Mouse (Mus musculus) spleen, postnatal 36 days (tissue): Measurements from ENCODE around the gene Abhd17b.
"Not testable (repeated sequence)": the region's sequence is repeated elsewhere in the genome, so short reads cannot be mapped to it uniquely, and the experiment has no call there.

Experiments used
- DNase-seq, 2 experiments: peaks; one replicate each; pipeline ENCODE4 v3.0.0; 2022; ENCODE audit warnings: low spot score in 2 of 2, mixed read lengths in 1 of 2

The Abhd17b gene

DNA sequence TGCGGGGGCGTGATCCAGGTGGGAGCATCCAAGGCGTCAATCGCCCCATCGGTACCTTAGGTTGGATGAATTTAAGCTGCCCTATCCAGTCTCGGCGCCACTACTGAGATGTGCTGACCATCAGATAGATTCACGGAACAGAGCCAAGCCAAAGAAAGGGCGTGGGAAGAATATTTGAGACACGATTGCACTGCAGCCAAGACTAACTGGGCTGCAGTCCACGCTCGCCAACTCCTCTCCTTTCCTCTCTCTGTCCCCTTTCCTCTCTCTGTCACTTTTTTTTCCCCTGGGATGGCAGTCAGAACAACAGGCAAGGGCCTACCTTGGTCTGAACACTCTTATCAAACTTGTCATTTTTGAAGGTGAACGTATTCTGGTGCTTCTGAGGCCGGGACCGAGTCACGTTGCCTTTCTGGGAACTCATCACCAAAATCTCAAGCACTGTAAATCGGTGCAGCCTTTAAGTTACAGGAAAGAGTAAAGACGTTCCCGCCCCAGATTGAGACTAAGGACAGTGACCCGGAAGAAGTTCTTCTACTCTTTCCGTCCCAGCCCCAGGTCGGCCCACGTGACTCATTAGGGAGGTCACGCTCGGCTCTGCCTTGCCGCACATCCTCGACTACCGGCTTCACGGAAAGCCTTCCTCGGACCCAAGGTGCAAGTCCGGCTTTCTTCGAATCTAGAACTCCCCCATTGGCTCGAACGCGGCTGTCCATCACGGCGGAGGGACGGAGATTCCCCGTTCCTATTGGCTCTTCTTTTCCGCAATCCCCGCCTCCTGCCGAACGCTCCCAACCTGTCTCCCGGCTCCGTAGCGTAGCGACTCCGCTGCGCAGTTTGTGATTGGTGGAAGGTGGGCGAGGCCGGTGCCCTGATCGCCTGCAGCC is 457 bp upstream of the Abhd17b start, which contains the start of gene 1110059E24Rik:
1110059E24Rik (minus strand) TSS at position 692 of the 887 bp plus-strand sequence.
- peak; percentile 97 to 99 for DNase-seq

GRCm38 (mm10) chr19:21654788-21655187 is 1.8 kb downstream of the Abhd17b start:
- DNase-seq = no peak

DNA sequence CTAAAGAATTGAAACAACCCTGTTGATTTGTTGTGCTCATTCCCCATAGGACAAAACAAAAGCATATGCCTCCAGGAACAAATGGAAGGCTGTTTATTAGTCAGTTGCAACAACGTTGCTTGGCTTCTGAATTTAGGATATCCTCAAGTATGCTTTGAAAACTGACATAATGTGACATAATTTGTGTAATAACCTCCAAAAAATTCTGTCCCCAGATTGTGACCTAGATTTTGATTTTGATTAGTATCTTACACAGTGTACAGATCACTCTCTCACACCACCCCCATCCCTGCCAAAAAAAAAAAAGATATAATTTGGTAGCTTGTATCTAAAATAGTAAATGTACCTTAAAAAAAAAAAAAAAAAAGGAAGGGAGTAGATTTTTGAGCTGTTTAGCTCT is 7.7 kb downstream of the Abhd17b start:
- DNase-seq = no peak

DNA sequence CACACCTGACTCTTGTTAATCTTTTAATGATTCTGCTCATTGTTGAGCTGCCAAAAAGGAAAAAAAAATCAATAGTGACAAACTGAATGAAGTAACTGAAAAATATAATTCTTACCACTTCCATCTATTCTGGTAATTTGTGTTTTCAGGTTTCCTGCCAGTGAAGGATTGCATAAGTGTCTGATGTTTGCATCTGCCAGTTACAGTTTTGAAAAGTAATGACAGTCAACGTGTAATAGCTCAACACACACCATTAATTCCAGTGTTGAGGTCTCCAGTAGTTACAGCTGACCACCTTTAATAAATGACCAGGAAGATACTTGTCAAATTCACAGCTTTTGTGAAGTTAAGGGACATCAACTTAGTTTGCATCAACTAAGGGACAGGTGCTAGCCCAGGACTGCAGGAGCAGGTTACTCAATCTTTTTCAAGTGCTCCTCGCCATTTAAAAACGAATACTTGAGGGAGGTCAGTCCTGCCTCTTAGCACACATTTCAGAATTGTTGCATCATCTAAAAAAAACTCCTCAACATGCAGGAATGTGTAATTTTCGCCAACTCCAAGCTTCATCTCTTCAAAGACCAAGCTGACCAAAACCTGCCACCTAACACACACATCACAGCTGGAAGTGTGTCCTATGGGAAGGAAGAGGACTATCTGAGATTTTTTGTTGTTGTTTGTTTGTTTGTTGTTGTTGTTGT is 10.9 kb downstream of the Abhd17b start:
- no peak for DNase-seq

GRCm38 (mm10) chr19:21669650-21670049 is 16.7 kb downstream of the Abhd17b start:
- DNase-seq = no peak

GRCm38 (mm10) chr19:21674354-21675096 is 21.5 kb downstream of the Abhd17b start:
- DNase-seq = no peak

GRCm38 (mm10) chr19:21680091-21680490 is 27.1 kb downstream of the Abhd17b start:
- DNase-seq = no peak

- no peak for DNase-seq
Measured at GRCm38 (mm10) chr19:21680986-21681385, 28.0 kb downstream of the Abhd17b start.

- DNase-seq = peak; percentile 80 to 85
Measured at GRCm38 (mm10) chr19:21713260-21714031, 60.5 kb downstream of the Abhd17b start.

- peak; percentile 19 to 36 for DNase-seq
Measured at GRCm38 (mm10) chr19:21714278-21714883, 61.4 kb downstream of the Abhd17b start.

GRCm38 (mm10) chr19:21715005-21715442 is 62.0 kb downstream of the Abhd17b start:
- DNase-seq = no peak

DNA sequence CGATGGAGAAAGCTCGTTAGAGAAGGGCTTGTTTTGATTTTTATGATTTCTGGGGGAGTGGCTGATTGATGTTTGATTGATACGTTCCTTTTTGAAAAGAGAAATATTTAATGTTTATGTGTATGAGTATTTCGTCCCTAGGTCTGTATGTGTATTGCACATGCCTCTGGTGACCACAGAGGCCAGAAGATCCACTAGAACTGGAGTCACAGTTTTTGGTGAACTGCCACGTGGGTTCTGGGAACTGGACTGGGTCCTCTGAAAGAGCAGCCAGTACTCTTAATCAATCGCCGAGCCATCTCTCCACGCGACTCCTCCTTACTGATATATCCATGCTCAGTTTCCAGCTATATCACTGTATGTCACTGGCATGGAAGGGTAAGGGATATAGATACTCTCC is 62.5 kb downstream of the Abhd17b start:
- DNase-seq = no peak

- DNase-seq = no peak
Measured at GRCm38 (mm10) chr19:21716456-21716855, 63.5 kb downstream of the Abhd17b start.

DNA sequence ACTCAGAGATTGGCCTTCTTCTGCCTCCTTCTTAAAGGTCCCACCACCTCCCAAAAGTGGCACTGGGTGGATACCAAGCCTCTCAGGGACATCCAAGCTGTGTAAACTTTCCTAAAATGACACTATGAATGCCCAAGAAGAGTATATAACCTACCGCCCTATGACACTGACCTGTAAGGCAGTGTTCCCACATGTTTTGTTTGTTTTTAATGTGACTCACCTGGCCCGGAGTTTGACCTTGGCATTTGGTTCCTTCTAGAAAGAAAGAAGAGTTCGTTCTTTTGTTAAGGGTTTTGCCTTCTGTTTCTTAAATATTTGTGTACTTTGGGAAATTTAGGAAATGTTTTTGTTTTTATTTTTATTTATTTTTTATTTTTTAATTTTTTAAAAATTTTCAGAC is 66.2 kb downstream of the Abhd17b start:
- no peak for DNase-seq

GRCm38 (mm10) chr19:21720950-21721349 is 68.0 kb downstream of the Abhd17b start:
- DNase-seq = peak; percentile 53 to 62

DNA sequence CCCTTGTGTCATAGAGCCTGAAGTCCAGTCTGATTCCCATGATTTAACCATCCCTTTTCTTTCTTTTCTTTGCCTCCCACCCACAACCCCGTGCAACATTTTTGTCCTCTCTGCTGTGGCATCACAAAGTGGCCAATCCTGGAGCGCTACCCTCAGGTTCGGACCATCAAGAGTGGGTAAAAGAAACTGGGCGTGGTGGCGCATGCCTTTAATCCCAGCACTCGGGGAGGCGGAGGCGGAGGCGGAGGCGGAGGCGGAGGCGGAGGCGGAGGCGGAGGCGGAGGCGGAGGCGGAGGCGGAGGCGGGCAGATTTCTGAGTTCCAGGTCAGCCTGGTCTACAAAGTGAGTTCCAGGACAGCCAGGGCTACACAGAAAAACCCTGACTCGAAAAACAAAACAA is 70.3 kb downstream of the Abhd17b start:
- DNase-seq = not testable (repeated sequence)

- peak; percentile 20 to 40 for DNase-seq
Measured at GRCm38 (mm10) chr19:21723911-21724655, 71.1 kb downstream of the Abhd17b start.

- DNase-seq = no peak
Measured at GRCm38 (mm10) chr19:21725168-21725567, 72.2 kb downstream of the Abhd17b start.

DNA sequence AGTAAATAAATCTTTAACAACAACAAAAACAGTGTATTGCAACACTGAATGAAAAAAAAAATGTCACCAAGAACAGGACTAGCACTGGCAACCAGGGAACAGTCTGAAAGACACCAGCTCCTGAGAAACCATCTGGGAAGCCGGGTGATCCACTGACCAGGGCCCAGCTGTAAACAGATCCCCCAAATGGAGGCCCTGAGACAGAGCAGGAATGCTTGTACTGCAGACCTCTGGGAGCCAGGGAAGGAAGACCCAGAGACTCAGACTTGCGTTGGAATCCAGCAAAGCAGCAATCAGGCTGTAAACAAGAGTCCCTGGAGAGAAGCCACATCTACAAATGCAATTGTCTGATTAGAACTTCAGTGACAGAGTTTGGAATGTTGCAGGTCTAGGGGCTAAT is 74.1 kb downstream of the Abhd17b start:
- DNase-seq = no peak

DNA sequence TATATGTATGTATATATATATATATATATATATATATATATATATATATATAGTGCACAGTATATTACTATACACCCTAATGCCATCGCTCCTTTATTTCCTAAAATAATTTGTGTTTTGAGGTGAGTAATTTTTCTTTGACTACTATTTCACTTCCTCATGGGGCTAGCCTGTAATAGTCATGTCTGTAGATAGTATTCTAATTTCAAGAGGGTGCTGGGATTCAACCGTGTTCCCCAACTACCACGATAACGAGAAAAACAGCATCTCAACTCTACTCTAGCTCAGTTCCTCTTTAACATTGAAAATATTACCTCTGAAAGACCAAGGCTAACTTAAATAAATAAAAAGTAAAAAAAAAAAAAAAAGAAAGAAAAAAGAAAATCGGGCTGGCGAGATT is 75.4 kb downstream of the Abhd17b start:
- no peak for DNase-seq
